Comparison of ENCODE assay signal across 9 mouse cellular contexts in genomic region chr5:45424021-45424886, GRCm38 (mm10). TPM values are rescaled to one million over a fixed set of nuclear protein-coding genes. Genes with fewer than 3 reads are reported as not detected.
DNase-seq lines count a peak whose midpoint lies in the region; ATAC-seq and TF ChIP-seq lines count a peak whose summit lies in the region.
"Had no signal": no experiment of that assay in that cellular context is flagged by ENCODE, and none has a peak within 500 bp of the region (broad histone marks: within the 10 kb centered on the region; RNA-seq: fewer than 3 reads in every experiment).

No protein-coding gene starts in this region.

- H3K4me1 ChIP-seq in intestine, postnatal 0 days (replicated peaks; ENCODE audit: control insufficient read depth, insufficient read depth, low read length) = no peaks in the 10 kb centered on the region; the same call in 1 of the 2 replicates
- H3K4me1 ChIP-seq in intestine, embryonic 16.5 days (ENCODE audit: control insufficient read depth, insufficient read depth, low read length) = no peaks in the 10 kb centered on the region
- no peaks in the 10 kb centered on the region for H3K4me1 ChIP-seq in hindbrain, embryonic 10.5 days (replicated peaks)
- H3K4me1 ChIP-seq in midbrain, embryonic 15.5 days = peaks cover 2% of the 10 kb centered on the region; the same call in 1 of the 2 replicates
- no peaks in the 10 kb centered on the region for H3K4me1 ChIP-seq in stomach, postnatal 0 days (replicated peaks; ENCODE audit: control insufficient read depth, insufficient read depth)
- H3K4me1 ChIP-seq: embryonic facial prominence, embryonic 15.5 days had no signal

- H3K4me2 ChIP-seq in intestine, postnatal 0 days (replicated peaks; ENCODE audit: low read depth) = no peak overlapping the region
- H3K4me2 ChIP-seq in intestine, embryonic 16.5 days (ENCODE audit: low read depth, low read length) = no peak overlapping the region
- no peak overlapping the region for H3K4me2 ChIP-seq in midbrain, embryonic 15.5 days
- no peak overlapping the region for H3K4me2 ChIP-seq in stomach, postnatal 0 days (replicated peaks; ENCODE audit: low read depth)
- H3K4me2 ChIP-seq: embryonic facial prominence, embryonic 15.5 days had no signal

- no peak overlapping the region for H3K4me3 ChIP-seq in intestine, postnatal 0 days (ENCODE audit: low read depth, low read length)
- no peak overlapping the region for H3K4me3 ChIP-seq in intestine, embryonic 16.5 days (ENCODE audit: low read length)
- no peak overlapping the region for H3K4me3 ChIP-seq in hindbrain, embryonic 10.5 days
- no peak overlapping the region for H3K4me3 ChIP-seq in midbrain, embryonic 15.5 days
- no peak overlapping the region for H3K4me3 ChIP-seq in stomach, postnatal 0 days (ENCODE audit: low read depth, low read length)
- H3K4me3 ChIP-seq: embryonic facial prominence, embryonic 15.5 days had no signal

- intact Hi-C loops in left cerebral cortex, postnatal 25 days (cut with DNase I) = loop anchor here (1.0 kb wide), 1 partner anchor 1140 kb away; no protein-coding TSS in a partner anchor

- peak; percentile 71 for DNase-seq in embryo, embryonic 11 days
- DNase-seq in hindbrain, embryonic 10.5 days (ENCODE audit: low spot score) = peak; percentile 54
- DNase-seq in left cerebral cortex, postnatal 25 days (ENCODE audit: low spot score in 2 of 2) = peak; percentile 55 to 71
- peak; percentile 59 for DNase-seq in stomach, postnatal 0 days (ENCODE audit: low spot score)

- no peak overlapping the region for H3K27ac ChIP-seq in intestine, postnatal 0 days (ENCODE audit: low read depth, low read length)
- no peak overlapping the region for H3K27ac ChIP-seq in intestine, embryonic 16.5 days (ENCODE audit: low read length)
- no peak overlapping the region for H3K27ac ChIP-seq in hindbrain, embryonic 10.5 days
- no peak overlapping the region for H3K27ac ChIP-seq in midbrain, embryonic 15.5 days
- no peak overlapping the region for H3K27ac ChIP-seq in stomach, postnatal 0 days (replicated peaks)
- H3K27ac ChIP-seq: embryonic facial prominence, embryonic 15.5 days had no signal

- no peaks in the 10 kb centered on the region for H3K27me3 ChIP-seq in intestine, postnatal 0 days (replicated peaks; ENCODE audit: control insufficient read depth, insufficient read depth, low read length)
- no peaks in the 10 kb centered on the region for H3K27me3 ChIP-seq in intestine, embryonic 16.5 days (replicated peaks; ENCODE audit: control insufficient read depth, insufficient read depth, low read length)
- H3K27me3 ChIP-seq in hindbrain, embryonic 10.5 days (ENCODE audit: insufficient read depth, poor library complexity, severe bottlenecking) = no peaks in the 10 kb centered on the region
- H3K27me3 ChIP-seq in midbrain, embryonic 15.5 days (replicated peaks) = no peaks in the 10 kb centered on the region
- H3K27me3 ChIP-seq in stomach, postnatal 0 days (ENCODE audit: control insufficient read depth, insufficient read depth, low read length) = no peaks in the 10 kb centered on the region
- H3K27me3 ChIP-seq: embryonic facial prominence, embryonic 15.5 days had no signal

- H3K36me3 ChIP-seq in intestine, postnatal 0 days (ENCODE audit: control insufficient read depth, insufficient read depth) = no peaks in the 10 kb centered on the region
- H3K36me3 ChIP-seq in intestine, embryonic 16.5 days (ENCODE audit: control insufficient read depth, insufficient read depth, low read length) = no peaks in the 10 kb centered on the region
- H3K36me3 ChIP-seq in hindbrain, embryonic 10.5 days = no peaks in the 10 kb centered on the region
- no peaks in the 10 kb centered on the region for H3K36me3 ChIP-seq in midbrain, embryonic 15.5 days (replicated peaks)
- H3K36me3 ChIP-seq in stomach, postnatal 0 days (ENCODE audit: control insufficient read depth, insufficient read depth, low read length) = no peaks in the 10 kb centered on the region
- H3K36me3 ChIP-seq: embryonic facial prominence, embryonic 15.5 days had no signal

- WGBS in intestine, postnatal 0 days = 38% methylated on average over 8 of the region's 8 CpGs
- WGBS in intestine, embryonic 16.5 days = 37% methylated on average over 8 of the region's 8 CpGs
- 44% methylated on average over 8 of the region's 8 CpGs for WGBS in hindbrain, embryonic 10.5 days
- WGBS in midbrain, embryonic 15.5 days = 41% methylated on average over 8 of the region's 8 CpGs
- WGBS in stomach, postnatal 0 days = 39% methylated on average over 8 of the region's 8 CpGs

- ATAC-seq in intestine, postnatal 0 days = no peak
- no peak for ATAC-seq in intestine, embryonic 16.5 days
- ATAC-seq in activated CD4-positive, CD25-positive, alpha-beta regulatory T cell, adult 4 months = peak; percentile 49
- peak; percentile 96 for ATAC-seq in midbrain, embryonic 15.5 days (replicated peaks)
- no peak for ATAC-seq in stomach, postnatal 0 days (ENCODE audit: low FRiP score, low TSS enrichment)

- TF ChIP-seq CTCF in intestine, postnatal 0 days (IDR thresholded peaks at IDR 0.05; ENCODE audit: low read depth) = peak; percentile 91
- TF ChIP-seq CTCF in stomach, postnatal 0 days (IDR thresholded peaks at IDR 0.05; ENCODE audit: low read depth) = peak; percentile 88

- no peak overlapping the region for H3K9ac ChIP-seq in intestine, postnatal 0 days (ENCODE audit: low read depth, low read length)
- H3K9ac ChIP-seq in intestine, embryonic 16.5 days (ENCODE audit: low read depth, low read length) = no peak overlapping the region
- 0 out of 2 replicates have a peak overlapping the region, but pooled peaks have one; percentile 14 for H3K9ac ChIP-seq in midbrain, embryonic 15.5 days
- H3K9ac ChIP-seq in stomach, postnatal 0 days (ENCODE audit: low read length) = no peak overlapping the region
- H3K9ac ChIP-seq: embryonic facial prominence, embryonic 15.5 days had no signal

- TF ChIP-seq EP300 in stomach, postnatal 0 days (optimal IDR thresholded peaks at IDR 0.05) = no peak

- H3K9me3 ChIP-seq in intestine, postnatal 0 days (ENCODE audit: control insufficient read depth) = no peaks in the 10 kb centered on the region
- H3K9me3 ChIP-seq in intestine, embryonic 16.5 days (ENCODE audit: control insufficient read depth, low read length) = no peaks in the 10 kb centered on the region
- no peaks in the 10 kb centered on the region for H3K9me3 ChIP-seq in hindbrain, embryonic 10.5 days
- no peaks in the 10 kb centered on the region for H3K9me3 ChIP-seq in midbrain, embryonic 15.5 days
- no peaks in the 10 kb centered on the region for H3K9me3 ChIP-seq in stomach, postnatal 0 days (ENCODE audit: control insufficient read depth, low read length)
- H3K9me3 ChIP-seq: embryonic facial prominence, embryonic 15.5 days had no signal

RNA-seq across cellular contexts. Expression of gene Qdpr, which starts 25.8 kb away (rescaled TPM):
- polyA plus RNA-seq in intestine, postnatal 0 days (2015; fragmentation: Nextera tagmentation; extraction: Ambion mirVana) = 355 and 422 TPM in 2 replicates
- polyA plus RNA-seq in intestine, embryonic 16.5 days (2015; fragmentation: Nextera tagmentation; extraction: Ambion mirVana) = 359 and 405 TPM in 2 replicates
- polyA plus RNA-seq in activated CD4-positive, CD25-positive, alpha-beta regulatory T cell, adult 4 months (2017; shearing (Covaris generic)) = 10 to 100 TPM; 52.0 to 60.0 TPM
- 123 and 130 TPM in 2 replicates for polyA plus RNA-seq in hindbrain, embryonic 10.5 days (2016; fragmentation: Nextera tagmentation; extraction: Ambion mirVana)
- total RNA-seq in left cerebral cortex, postnatal 25 days (2021) = 100 to 1,000 TPM; 101 to 104 TPM
- polyA plus RNA-seq in midbrain, embryonic 15.5 days (2015; fragmentation: Nextera tagmentation; extraction: Ambion mirVana) = 110 and 132 TPM in 2 replicates
- polyA plus RNA-seq in stomach, postnatal 0 days (2015; fragmentation: Nextera tagmentation; extraction: Ambion mirVana) = 91.4 and 98.2 TPM in 2 replicates

RNA-seq across cellular contexts. Expression of gene Clrn2, which starts 29.3 kb away (rescaled TPM):
- not detected in 2 replicates for polyA plus RNA-seq in intestine, postnatal 0 days (2015; fragmentation: Nextera tagmentation; extraction: Ambion mirVana)
- polyA plus RNA-seq in intestine, embryonic 16.5 days (2015; fragmentation: Nextera tagmentation; extraction: Ambion mirVana) = not detected in 2 replicates
- not detected for polyA plus RNA-seq in activated CD4-positive, CD25-positive, alpha-beta regulatory T cell, adult 4 months (2017; shearing (Covaris generic))
- 0.27 TPM in 1 of 2 replicates, not detected in the other for polyA plus RNA-seq in hindbrain, embryonic 10.5 days (2016; fragmentation: Nextera tagmentation; extraction: Ambion mirVana)
- under 1 TPM; 0.37 to 0.53 TPM for total RNA-seq in left cerebral cortex, postnatal 25 days (2021)
- polyA plus RNA-seq in midbrain, embryonic 15.5 days (2015; fragmentation: Nextera tagmentation; extraction: Ambion mirVana) = 0.18 and 0.50 TPM in 2 replicates
- not detected in 2 replicates for polyA plus RNA-seq in stomach, postnatal 0 days (2015; fragmentation: Nextera tagmentation; extraction: Ambion mirVana)

Comparison
In these comparisons a context has a peak if more than half of its experiments do, and no peak if none do; other contexts are left out.
1. ATAC-seq: peak in activated CD4-positive, CD25-positive, alpha-beta regulatory T cell, adult 4 months (single experiment) and midbrain, embryonic 15.5 days (single experiment); none in intestine, postnatal 0 days (single experiment), intestine, embryonic 16.5 days (single experiment) and stomach, postnatal 0 days (single experiment).
2. Peak in every context shown above with its lines, with median percentiles within 50 percentile points of each other: DNase-seq.